Mouse (Mus musculus) R1 (cell line): ENCODE data around the gene Runx2.

Experiments
- DNase-seq: peaks from one replicate; pipeline ENCODE4 v3.0.0-alpha.2; 2018; ENCODE audit warnings: low read depth, low spot score

The Runx2 gene

DNA sequence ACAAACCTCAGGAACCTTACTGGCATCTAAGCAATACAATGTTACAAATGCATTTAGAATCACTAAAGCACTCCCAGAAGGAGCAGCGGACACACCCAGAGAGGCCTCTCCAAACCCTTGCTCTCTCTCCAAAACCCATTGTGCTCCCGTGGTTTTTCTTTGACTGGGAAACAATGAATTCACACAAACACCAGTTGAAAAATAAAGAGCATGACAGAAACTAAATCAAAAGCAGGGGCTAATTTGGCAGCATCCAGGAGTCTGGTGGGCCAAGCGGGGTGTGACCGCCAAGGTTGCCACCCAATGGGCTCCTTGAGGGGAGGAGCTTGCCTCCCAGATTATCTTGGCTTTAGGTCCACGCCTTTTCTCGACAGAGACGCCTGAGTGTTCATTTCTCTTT lies 341.9 kb downstream of the Runx2 start:
- DNase-seq, result peak; percentile 93

DNA sequence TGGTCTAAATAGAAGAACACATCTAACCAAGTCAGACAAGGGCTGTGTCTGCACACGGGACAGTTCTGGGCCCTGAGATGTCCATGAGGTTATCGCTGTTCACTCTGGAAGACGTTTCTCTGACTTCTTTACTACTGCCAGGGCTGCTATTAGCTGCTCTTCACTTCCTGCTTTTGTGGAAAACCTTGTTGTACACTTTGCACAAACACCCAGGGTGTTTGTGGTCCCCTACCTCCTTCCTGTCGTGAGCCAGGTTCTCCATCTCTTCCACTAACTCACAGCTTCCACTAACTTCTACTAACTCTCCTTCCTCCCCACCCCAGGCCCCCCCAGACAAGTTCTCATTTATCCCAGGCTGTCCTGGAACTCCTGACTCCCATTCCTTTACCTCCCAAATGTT lies 350.9 kb downstream of the Runx2 start:
- DNase-seq, result no peak

DNA sequence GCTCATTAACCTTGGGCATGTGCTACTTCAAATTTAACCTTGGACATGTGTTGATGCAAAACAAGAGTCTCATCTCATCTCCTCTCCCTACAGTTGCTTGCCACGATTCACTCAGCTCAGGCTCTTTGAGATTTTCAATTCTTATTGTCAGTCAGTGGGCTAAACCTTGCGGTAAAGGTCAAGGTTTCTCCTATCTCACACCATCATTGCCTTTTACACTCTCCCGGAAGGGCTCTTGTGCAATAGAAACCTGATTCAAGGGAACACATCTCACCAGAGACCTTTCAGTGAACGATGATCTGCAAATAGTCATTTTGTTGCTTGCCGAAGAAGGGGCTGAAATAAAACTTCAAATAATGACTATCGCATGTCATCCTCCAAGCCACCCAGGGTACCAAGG lies 354.4 kb downstream of the Runx2 start:
- DNase-seq, result no peak

DNA sequence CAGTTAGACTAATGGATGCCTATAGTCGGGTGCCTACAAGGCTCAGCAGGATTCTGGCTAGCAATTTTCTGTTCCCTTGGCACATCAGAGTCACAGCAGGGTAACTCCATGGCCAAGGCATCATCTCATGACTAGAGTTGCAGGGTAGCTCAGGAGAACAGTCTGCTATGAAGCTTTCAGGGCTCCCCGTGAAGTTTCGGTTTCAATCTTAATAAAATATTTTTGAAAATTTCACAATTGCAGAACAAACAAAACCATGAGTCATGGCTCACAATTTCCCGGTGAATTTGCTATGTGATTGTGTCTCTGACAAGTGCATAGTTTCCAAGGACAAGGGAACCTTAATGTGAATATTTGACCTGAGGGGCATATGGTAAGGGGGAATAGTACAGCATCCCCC lies 355.6 kb downstream of the Runx2 start:
- DNase-seq, result no peak

DNA sequence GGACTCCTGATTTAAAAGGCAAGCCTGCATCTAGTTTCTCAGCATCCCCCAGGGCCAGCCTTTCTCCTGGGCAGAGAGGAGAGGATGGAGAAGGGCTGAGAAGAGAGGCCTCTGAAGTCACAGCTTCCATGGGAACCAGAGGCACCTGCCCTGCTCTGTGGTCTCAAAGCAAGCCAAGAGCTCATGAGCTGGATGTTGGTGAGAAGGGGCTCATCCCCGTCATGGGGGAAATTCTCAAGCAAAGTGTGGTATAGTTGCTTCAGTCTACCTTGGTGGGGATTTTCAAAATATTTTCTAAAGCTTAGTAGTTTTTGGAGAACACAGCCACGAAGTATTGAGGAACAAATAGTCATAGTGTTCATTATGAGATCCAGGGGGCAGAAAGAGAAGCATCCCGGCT lies 357.9 kb downstream of the Runx2 start:
- DNase-seq, result no peak

DNA sequence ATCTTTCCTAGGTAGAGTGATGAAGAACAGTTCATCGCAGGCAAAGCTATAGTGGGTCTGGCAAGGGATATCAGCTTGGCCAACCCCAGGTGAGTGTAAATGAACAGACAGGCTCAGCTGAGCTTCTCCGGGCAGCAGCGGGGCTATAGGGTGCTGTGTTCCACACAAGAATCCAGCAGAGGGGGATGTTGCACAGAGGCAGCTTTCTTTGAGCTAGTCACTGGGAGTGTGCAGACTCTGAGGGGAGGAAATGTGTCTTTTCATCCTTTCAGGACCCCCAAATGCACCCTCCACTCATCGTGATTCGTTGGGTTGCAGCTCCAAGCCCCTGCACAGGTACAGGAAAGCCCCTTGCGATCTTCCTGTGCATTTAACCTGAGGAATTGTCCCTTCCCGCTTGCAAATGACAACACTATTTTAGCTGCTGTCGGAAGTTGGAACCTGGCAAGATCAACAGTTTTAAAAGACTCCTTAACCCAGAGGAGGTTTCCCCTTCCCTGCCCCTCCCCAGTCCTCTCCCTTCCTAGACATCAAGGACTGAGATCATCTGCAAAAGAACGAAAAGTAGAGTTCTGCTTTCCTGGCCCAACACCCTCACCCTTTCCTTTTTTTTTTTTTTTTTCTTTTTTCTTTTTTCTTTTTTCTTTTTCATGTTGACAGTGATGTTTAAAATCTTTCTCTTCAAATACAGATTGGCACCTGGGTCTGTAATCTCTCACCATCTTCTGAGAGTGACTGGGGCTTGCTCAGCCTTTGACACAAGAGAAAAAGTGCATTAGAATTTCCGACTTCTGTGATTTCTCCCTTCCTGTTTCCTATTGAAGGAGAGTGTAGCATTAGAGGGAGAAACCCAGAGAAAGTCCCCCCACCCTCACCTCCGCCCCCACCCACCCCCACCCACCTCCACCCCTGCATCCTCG lies 358.7 kb downstream of the Runx2 start:
- peak; percentile 59 for DNase-seq

DNA sequence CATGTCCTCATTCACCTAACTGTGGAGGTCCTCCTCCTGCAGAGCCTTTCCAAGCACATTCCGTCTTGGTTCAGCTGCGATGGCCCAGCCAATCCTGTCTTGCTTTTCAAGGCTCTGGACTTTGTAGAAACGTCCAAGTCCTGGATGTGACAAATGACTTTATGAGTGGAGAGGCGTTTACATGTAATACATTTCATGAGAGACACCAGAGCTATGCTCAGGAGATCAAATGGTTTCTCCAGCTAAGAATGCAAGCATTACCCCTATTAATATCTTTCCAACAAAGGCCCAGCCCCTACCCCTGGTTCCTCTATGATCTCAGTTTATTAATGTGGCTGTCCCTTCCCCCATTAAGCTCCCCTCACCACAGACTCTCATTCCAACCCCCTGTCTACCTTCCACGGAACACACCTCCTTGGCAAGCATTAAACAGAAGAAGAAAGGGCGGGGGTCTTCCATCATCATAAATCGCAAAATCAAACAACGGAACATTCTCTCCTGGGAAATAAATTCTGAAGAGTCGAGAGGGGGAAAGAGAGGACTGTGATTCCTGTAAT lies 364.6 kb downstream of the Runx2 start:
- no peak for DNase-seq
